Mouse (Mus musculus): ENCODE data around the gene Gcfc2. TPM values are rescaled to one million over a fixed set of nuclear protein-coding genes. Genes with fewer than 3 reads are reported as not detected.

The Gcfc2 gene
- 5.1 TPM for polyA plus RNA-seq (2017; shearing (Covaris generic))

DNA sequence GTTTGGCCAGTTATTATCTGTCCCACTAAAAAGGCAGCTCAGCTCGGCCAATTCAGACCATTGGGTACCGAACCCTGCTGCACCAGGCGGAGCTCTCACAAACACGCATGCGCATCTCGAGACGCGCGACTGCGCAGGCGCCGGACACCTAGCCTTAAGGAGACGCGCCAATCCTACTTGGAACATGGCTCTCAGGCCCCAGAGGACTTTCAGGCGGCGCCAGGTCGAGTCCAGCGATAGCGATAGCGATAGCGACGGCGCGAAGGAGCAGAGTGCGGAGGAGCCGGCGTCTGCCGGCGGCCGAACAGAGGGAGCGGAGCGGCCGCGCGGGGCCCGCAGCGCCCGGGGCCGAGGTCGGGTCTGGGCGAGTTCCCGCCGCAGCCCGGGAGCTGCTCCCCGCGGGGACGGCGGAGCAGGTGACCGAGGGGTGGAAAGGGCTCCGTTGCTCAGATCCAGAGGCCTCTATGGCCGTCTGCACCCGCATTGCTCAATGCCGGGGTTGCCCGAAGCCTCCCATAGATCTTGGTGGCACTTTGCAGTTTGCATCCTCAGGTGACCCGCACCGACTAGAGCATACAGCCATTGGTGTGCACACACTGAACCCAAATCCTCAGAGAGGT, at the start of gene Gcfc2:
TSS of gene Gcfc2 (plus strand) at position 147 of the 620 bp plus-strand sequence.

DNA sequence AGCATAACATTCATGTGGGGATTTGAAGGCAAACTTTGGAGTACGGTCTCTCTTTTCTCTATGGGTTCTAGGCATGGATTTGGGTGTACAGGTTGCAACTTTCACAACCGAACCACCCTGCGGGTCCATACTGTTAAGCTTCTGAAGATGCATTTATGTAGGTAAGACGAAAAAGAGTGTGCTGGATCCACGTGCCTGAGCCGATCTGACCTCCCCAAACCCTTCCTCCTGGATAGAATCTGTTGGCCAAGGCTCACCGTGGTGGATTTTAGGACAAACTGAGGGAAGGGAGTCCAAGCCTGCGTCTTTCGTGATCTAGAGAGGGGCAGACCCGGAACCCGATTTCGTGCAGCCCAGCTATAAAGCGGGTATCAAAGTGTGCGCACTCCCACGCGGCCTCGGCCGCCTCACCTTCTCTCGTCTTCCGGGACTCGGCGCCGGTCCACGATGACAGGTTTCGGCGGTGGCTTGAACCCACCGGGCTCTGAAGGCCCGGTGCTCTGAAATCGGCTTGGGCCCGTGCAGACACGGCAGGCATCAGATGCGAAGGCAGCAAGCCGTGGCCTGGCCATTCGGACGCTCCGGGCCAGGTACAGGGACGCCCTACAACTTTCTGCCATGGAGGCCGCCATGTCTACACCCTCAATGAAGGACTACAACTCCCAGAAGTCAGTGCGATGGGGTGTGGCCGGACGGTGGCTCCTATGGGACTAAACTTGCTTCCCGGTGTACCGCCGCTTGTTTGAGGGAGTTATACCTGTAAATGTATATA, 42.0 kb downstream of the Gcfc2 start, which contains the start of gene Mrpl19:
TSS of gene Mrpl19 (minus strand) at position 663 of the 772 bp plus-strand sequence.

Other genes with a start within 250 kb of the Gcfc2 start
- gene Mrpl19, start 42.3 kb downstream of the Gcfc2 start, polyA plus RNA-seq (2017; shearing (Covaris generic)): 66.7 TPM
- gene Eva1a, start 117.4 kb downstream of the Gcfc2 start, polyA plus RNA-seq (2017; shearing (Covaris generic)): not detected

Measured in activated CD4-positive, CD25-positive, alpha-beta regulatory T cell, adult 9 weeks (primary cell).